Mouse (Mus musculus) heart, adult 2 months (tissue): ENCODE data around the gene Prcc.

Experiments used
- EP300 ChIP-seq: fragments of 200-500 bp; IDR thresholded peaks from 2 replicates; pipeline ENCODE4 v1.6.1; 2011; ENCODE audit warnings: low read depth, low read length, control low read depth; ENCODE audit not compliant: insufficient read depth
- POLR2A ChIP-seq: fragments of 200-500 bp; IDR thresholded peaks from 2 replicates; pipeline ENCODE4 v1.6.1; 2011; ENCODE audit warnings: mild to moderate bottlenecking, low read depth, low read length, control low read depth; ENCODE audit not compliant: insufficient read depth

- TF ChIP-seq EP300 (peak; percentile 85), POLR2A (peak; percentile 90)
Measured at GRCm38 (mm10) chr3:87930078-87930795, 44.8 kb upstream of the Prcc start, which contains the start of the genes Isg20l2 and Rrnad1.
